Mouse (Mus musculus): ENCODE results near the gene Clp1. TPM values are rescaled to one million over a fixed set of nuclear protein-coding genes. Genes with fewer than 3 reads are reported as not detected.
A peak's percentile ranks its signal among the peaks of the same experiment; 100 is the strongest.

The Clp1 gene
- polyA plus RNA-seq, 1 experiment from 2014 or later: 12.8 TPM

GRCm38 (mm10) chr2:84677968-84678880 lies 48.9 kb downstream of the Clp1 start, which contains the start of the genes Gm28635 and Med19:
Gene Gm28635 (minus strand): TSS chr2:84678041.
Gene Med19 (plus strand): TSS chr2:84678402.
- peak within 1 kb of the TSS; percentile 78 for H3K27ac ChIP-seq
- H3K4me2 ChIP-seq: peak within 1 kb of the TSS; percentile 85
- no peaks in the 10 kb centered on the region for H3K27me3 ChIP-seq
- H3K4me1 ChIP-seq (replicated peaks): peaks cover 27% of the 10 kb centered on the region
- H3K4me3 ChIP-seq: peak within 1 kb of the TSS; percentile 99
- under 1% methylated on average over 44 of the region's 44 CpGs for WGBS
- peak within 1 kb of the TSS; percentile 91 for H3K9ac ChIP-seq
- peak; percentile 99 for ATAC-seq (replicated peaks; ENCODE audit: insufficient number of reproducible peaks, insufficient read depth, low FRiP score, low read depth)
- H3K36me3 ChIP-seq: peaks cover 29% of the 10 kb centered on the region
- no peaks in the 10 kb centered on the region for H3K9me3 ChIP-seq (replicated peaks)

- H3K4me3 ChIP-seq: peak overlapping the region; percentile 99
- H3K4me2 ChIP-seq: peak overlapping the region; percentile 71
- H3K9me3 ChIP-seq (replicated peaks): no peaks in the 10 kb centered on the region
- peak overlapping the region; percentile 69 for H3K9ac ChIP-seq
- H3K4me1 ChIP-seq (replicated peaks): peaks cover 22% of the 10 kb centered on the region
- peak; percentile 51 for ATAC-seq (replicated peaks; ENCODE audit: insufficient number of reproducible peaks, insufficient read depth, low FRiP score, low read depth)
- 6% methylated on average over 22 of the region's 22 CpGs for WGBS
- peaks cover 37% of the 10 kb centered on the region for H3K36me3 ChIP-seq
- peak overlapping the region; percentile 78 for H3K27ac ChIP-seq
- no peaks in the 10 kb centered on the region for H3K27me3 ChIP-seq
These were observed 49.7 kb downstream of the Clp1 start for GRCm38 (mm10) chr2:84677270-84677967.

MicroRNA genes within 50 kb of the gene (microRNA counts, 519-probe panel; counts per million panel counts)
- 4,796 counts per million, percentile 99 among the panel's probes with 10 or more counts for microRNA mmu-miR-130a

Small RNAs within 50 kb of the gene (microRNA-seq; reads per million reads assigned to microRNA genes)
- gene Mir130a: 21,833 reads per million, percentile 97 among the genes with 10 or more reads in this experiment

Other genes starting within 250 kb of the Clp1 start
- gene Ctnnd1, start 76.6 kb downstream of the Clp1 start, polyA plus RNA-seq (2015; fragmentation: Nextera tagmentation; extraction: Ambion mirVana): 57.6 and 62.9 TPM in 2 replicates
- 0.10 TPM in 2 replicates for gene Btbd18, start 68.3 kb downstream of the Clp1 start, polyA plus RNA-seq (2015; fragmentation: Nextera tagmentation; extraction: Ambion mirVana)
- 203 and 214 TPM in 2 replicates for gene Selenoh, start 56.6 kb downstream of the Clp1 start, polyA plus RNA-seq (2015; fragmentation: Nextera tagmentation; extraction: Ambion mirVana)
- not detected in 2 replicates for gene Gm28635, start 49.3 kb downstream of the Clp1 start, polyA plus RNA-seq (2015; fragmentation: Nextera tagmentation; extraction: Ambion mirVana)
- gene Med19, start 48.9 kb downstream of the Clp1 start, polyA plus RNA-seq (2015; fragmentation: Nextera tagmentation; extraction: Ambion mirVana): 22.1 and 22.2 TPM in 2 replicates
- gene Tmx2, start 48.2 kb downstream of the Clp1 start, polyA plus RNA-seq (2015; fragmentation: Nextera tagmentation; extraction: Ambion mirVana): 156 and 158 TPM in 2 replicates
- 20.2 and 22.4 TPM in 2 replicates for gene Zdhhc5, start 12.2 kb downstream of the Clp1 start, polyA plus RNA-seq (2015; fragmentation: Nextera tagmentation; extraction: Ambion mirVana)
- 3.0 and 3.8 TPM in 2 replicates for gene Ypel4, start 6.7 kb upstream of the Clp1 start, polyA plus RNA-seq (2015; fragmentation: Nextera tagmentation; extraction: Ambion mirVana)
- 5.1 and 5.3 TPM in 2 replicates for gene Gm19426, start 16.3 kb upstream of the Clp1 start, polyA plus RNA-seq (2015; fragmentation: Nextera tagmentation; extraction: Ambion mirVana)
- gene Serping1, start 48.1 kb upstream of the Clp1 start, polyA plus RNA-seq (2015; fragmentation: Nextera tagmentation; extraction: Ambion mirVana): 45.2 and 53.2 TPM in 2 replicates
- gene Ube2l6, start 71.5 kb upstream of the Clp1 start, polyA plus RNA-seq (2015; fragmentation: Nextera tagmentation; extraction: Ambion mirVana): 128 and 145 TPM in 2 replicates
- 0.25 and 0.38 TPM in 2 replicates for gene Smtnl1, start 95.3 kb upstream of the Clp1 start, polyA plus RNA-seq (2015; fragmentation: Nextera tagmentation; extraction: Ambion mirVana)
- gene Timm10, start 99.6 kb upstream of the Clp1 start, polyA plus RNA-seq (2015; fragmentation: Nextera tagmentation; extraction: Ambion mirVana): 76.6 TPM in 2 replicates
- 8.6 and 11.5 TPM in 2 replicates for gene Slc43a1, start 111.5 kb upstream of the Clp1 start, polyA plus RNA-seq (2015; fragmentation: Nextera tagmentation; extraction: Ambion mirVana)
- 1.9 and 2.1 TPM in 2 replicates for gene Rtn4rl2, start 159.4 kb upstream of the Clp1 start, polyA plus RNA-seq (2015; fragmentation: Nextera tagmentation; extraction: Ambion mirVana)
- 35.8 and 40.8 TPM in 2 replicates for gene Slc43a3, start 209.2 kb upstream of the Clp1 start, polyA plus RNA-seq (2015; fragmentation: Nextera tagmentation; extraction: Ambion mirVana)

Data from heart, embryonic 15.5 days (tissue).